Mouse (Mus musculus): ENCODE data around the gene Gpbar1.
"Not testable (repeated sequence)": the region's sequence is repeated elsewhere in the genome, so short reads cannot be mapped to it uniquely, and the experiment has no call there.

The Gpbar1 gene

DNA sequence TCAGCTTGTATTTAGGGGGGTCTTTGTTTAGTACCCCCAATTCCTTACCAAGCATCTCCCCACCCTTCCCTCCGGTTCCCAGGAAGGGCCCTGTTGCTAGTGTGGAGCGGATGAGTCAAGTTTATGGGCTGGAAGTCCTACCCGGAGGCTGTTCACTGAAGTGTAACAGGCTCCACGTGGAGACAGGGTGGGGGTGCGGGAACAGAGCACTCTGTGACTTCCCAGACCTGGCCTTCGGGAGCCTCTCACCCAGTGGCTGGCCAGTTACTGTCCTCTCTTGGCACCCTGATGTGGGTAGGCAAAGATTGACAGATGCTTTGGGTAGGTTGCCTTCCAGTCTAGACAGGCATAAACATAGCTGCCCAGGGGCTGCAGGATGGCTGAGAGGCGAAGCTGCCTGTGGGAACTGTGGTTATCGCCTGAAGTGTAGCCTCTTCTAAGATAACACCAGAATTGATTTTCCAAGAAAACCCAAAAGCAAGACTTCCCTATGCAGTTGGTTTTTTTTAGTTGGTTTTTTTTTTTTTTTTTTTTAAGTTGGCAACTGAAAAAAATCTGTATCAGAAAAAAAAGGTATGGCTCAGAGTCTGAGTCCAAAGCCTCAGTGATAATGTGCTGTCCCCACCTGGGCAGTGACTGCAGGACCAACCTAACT, 340 bp upstream of the Gpbar1 start:
- no peak for DNase-seq (ENCODE audit: low read depth, low spot score)

DNA sequence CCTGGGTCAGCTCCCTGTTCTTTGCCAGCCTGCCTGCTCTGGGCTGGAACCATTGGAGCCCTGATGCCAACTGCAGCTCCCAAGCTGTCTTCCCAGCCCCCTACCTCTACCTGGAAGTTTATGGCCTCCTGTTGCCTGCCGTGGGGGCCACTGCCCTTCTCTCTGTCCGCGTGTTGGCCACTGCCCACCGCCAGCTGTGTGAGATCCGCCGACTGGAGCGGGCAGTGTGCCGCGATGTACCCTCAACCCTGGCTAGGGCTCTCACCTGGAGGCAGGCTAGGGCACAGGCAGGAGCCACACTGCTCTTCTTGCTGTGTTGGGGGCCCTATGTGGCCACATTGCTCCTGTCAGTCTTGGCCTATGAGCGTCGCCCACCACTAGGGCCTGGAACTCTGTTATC, 638 bp downstream of the Gpbar1 start:
- no peak for DNase-seq (ENCODE audit: low read depth, low spot score)

DNA sequence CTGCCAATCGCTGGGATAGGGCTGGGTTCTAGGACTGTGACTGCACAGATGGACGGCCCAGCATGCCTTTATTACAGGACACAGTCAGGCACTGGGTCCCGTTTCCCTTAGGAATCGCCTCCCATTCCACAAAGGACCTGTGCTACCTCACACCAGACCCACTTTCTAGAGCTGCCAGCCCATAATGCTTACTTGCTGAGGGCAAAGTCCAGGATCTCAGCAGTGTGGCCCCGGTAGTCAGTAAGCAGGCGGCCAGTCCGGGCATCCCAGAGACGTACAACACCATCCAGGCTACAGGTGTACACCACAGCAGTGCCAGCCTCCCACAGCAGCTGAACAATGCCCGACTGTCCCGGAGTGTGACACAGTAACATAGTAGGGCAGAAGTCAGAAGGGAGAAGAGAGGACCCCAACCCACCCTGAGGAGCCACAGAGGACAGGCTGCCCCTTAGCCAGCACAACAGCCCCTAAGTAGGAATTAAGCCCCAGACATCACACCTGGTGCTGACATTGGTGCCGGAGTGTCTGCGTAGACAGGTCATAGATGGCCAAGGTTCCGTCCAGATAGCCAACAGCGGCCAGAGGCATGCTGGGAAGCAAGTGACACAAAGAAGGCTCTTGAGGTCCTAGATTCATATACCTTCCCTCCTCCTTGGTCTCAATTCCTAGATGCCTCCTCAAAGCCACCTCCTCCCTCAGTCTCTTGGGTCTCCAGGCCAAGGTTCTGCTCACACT, 2.4 kb downstream of the Gpbar1 start:
- no peak for DNase-seq (ENCODE audit: low read depth, low spot score)

DNA sequence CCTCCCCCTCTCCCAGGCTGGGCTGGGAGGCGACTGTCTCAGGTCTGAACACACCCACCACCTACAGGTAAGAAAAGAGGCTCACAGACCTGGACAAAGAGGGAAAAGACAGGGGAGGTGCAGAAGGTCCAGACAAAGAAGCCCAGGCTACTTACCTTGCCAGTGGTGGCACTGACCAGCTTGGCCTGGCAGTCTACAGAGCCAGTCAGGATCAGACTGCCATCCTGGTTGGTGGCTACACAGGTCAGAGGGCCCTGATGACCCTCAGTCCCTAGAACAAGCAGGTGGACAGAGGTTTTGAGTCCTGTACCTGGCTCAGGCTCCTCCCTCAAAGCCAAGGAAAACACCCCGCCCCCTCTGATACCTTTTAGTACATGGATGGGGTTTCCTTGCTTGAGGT, 3.0 kb downstream of the Gpbar1 start:
- DNase-seq (ENCODE audit: low read depth, low spot score) = no peak

DNA sequence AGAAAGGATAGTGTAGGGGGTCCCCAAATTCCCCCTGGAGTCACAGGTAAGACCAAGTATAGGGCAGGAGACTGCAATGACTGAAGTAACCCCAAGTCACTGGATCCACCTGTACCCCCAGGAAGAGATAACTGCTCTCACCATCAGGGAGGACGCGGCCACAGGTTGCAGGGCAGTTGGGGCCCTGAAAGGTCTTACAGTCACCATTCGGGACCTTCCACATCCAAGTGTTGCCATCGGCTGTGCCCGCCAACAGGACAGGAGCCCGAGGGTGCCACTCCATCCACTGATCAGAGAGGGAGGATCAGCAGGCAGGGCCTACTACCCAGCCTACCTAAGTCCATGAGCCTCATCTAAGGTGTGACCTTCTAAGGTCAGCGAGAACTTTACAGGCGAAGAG, 3.5 kb downstream of the Gpbar1 start:
- no peak for DNase-seq (ENCODE audit: low read depth, low spot score)

DNA sequence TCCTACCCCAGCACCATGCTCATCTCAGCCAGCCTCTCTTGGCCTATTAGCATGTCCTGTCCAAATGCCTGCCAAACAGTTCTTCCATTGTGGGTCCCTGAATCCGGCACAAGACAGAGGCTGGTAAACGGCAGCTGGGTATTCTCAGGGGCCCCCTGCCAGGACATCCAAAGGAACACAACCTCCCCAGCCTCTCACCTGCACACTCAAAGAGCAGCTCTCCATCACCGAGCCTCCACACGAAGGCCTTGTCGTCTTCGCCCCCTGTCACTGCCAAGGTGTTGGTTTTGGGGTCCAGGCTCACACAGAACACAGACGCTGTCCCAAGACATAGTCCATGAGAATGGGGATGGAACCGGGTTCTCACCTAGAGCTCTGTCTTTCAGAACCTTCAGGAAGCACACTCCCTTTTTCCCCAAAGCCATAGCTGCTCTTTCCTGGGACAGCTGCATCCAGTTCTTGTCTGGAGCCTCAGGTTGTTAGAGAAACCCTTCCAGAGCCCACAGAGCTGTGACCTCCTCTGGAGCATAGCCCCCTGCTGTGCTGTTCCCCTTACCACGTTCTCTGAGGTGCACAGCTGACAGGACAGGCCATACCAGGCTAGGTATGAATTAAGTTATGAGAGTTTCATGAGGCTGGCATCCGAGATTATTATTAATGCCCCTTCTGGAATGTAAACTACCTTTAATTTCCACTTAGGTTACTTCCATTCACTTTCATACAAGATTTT, 4.7 kb downstream of the Gpbar1 start:
- DNase-seq (ENCODE audit: low read depth, low spot score) = no peak

DNA sequence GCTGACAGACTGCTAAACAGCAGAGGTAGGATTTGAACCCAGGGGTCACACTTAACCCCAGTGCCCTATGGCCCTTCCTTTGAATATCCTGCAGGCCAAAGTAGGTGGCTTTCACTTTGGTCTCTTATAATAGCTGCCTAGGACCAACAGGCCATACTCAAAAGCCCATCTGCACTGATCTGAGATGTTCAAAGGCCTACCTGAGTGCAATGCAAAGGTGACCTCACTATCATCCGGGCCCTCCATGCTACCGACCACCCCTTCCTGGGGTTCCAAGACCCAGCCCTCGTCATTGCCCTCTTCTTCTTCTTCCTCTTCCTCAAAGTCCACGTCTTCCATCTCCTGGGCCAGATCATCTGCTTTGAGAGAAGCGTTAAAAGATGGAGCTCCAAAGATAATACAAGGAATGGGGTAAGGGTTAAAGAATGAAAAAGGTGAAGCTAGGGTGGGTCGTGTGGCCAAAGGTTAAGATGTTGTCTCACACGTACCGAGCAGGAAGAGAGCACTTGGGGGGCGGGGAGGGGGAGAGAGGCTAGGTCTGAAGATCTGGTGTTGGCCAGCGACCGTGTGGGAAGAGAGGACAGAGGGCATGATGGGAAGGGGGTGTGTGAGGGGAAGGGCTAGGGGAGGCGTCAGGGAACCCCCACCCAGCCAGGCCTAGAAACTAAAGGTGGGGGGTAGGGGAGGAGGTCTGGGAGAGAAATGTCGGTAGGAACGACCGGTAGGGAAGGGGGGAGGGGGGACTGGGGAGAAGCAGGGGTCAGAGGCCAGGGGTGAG, 5.5 kb downstream of the Gpbar1 start:
- DNase-seq (ENCODE audit: low read depth, low spot score) = peak; percentile 27

DNA sequence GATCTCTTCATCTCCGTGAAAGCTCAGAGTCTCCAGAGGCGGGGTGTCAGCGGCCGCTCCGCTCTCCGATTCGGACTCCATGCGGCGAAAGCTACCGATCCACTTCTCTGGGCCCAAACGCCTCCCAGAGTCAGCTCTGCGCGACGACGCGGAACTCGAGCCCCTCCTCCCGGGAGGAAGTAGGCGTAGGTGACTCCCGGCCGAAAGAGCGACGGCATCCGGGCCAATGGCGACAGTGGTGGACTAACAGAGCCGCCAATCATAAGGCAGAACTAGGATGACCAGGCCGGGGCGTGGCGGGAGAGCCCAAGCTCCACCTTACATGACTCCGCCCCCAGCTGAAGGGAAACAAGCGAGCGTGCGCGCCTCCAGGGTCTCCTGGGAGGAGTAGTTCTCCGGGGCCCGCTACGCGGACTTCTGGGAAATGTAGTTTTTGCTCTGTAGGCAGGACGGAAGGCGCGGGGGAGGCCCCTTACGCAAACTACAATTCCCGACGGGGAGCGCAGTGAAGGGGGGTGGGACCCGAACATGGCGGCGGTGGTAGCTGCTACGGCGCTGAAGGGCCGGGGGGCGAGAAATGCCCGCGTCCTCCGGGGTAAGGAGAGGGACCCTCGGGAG, 6.3 kb downstream of the Gpbar1 start, which contains the start of the genes Aamp and Pnkd:
TSS of gene Aamp (minus strand) at position 196 of the 618 bp plus-strand sequence.
TSS of gene Pnkd (plus strand) at position 388 of the 618 bp plus-strand sequence.
- DNase-seq (ENCODE audit: low read depth, low spot score) = peak; percentile 100

DNA sequence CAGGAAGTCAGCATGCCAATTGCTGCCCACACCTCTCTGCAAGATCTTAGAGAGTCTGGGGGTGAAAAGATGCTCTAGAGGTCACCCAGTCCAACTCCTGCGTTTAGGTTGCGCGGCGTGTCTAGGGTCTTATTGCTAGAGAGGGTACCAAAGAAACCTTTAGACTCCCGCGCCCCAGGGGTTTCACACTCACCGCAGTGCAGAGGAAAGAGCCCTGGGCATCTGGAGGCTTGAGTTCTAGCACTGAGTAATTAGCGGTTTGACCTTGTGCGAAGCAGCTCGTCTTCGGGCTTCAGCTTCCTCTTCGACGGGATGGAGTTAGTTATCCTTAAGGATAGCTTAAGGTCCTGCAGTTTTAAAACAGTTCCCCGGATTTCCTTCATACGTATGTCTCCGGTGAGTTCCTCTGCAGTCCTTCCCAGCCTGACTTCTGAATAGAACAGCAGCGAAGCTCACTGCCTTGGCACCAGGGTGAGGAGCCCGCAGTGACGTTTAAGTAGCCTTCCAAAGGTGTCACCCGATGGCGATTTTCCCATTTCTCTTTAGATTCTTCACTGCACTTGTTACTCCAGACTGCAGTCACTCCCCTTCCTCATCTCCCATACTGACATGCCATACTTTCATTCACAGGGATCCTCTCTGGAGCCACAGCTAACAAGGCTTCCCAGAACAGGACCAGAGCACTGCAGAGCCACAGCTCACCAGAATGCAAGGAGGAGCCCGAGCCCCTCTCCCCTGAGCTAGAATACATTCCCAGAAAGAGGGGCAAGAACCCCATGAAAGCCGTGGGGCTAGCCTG, 7.1 kb downstream of the Gpbar1 start:
- DNase-seq (ENCODE audit: low read depth, low spot score) = no peak

DNA sequence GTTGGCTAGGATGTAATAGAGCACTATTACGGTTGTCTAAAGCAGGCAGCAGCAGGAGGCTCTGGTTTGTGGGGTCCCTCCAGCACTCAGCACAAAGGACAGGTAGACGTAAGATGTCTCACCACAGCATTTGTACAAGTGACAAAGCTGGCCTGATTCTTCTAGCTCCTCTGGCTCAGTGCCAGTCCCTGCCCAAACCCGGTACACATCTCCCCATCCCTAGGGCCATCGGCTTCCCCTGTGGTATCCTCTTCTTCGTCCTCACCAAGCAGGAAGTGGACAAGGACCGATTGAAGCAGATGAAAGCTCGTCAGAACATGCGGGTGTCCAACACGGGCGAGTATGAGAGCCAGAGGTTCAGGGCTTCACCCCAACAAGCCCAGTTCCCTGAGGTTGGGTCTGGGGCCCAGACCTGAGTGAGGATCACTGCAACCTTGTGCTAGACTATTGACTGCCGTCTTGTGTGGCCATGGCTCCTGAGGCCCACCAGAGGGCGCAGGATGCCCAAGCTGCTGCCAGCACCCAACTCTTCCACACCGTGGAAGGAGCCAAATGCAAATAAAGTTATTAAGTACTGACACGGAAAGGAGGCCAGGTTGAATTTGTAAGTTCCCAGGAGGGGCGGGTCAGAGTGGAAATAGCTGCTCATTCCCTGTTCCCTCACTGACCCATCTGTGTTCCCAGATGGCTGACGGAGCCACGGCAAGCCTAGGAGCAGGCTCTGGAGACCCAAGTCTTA, 8.7 kb downstream of the Gpbar1 start:
- not testable (repeated sequence) for DNase-seq (ENCODE audit: low read depth, low spot score)

DNA sequence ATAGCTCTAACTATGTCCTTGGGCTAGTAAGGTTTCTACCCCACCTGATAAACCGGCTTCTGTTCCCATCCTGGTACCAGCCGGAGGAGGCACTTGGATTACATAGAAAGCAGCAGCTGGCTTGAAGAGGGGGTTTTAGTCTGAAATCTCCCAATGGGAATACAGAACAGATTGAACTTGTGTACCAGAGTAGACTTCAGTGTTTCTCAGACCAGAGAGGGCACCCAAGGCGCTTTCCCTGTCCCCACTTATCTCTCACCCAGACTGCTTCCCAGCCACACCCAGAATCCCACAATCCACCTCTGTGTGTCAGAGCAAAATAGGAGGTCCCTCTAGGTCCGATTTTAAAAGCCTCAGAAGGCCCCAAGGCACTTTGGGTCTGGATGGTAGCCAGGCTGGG, 10.0 kb downstream of the Gpbar1 start:
- DNase-seq (ENCODE audit: low read depth, low spot score) = no peak

DNA sequence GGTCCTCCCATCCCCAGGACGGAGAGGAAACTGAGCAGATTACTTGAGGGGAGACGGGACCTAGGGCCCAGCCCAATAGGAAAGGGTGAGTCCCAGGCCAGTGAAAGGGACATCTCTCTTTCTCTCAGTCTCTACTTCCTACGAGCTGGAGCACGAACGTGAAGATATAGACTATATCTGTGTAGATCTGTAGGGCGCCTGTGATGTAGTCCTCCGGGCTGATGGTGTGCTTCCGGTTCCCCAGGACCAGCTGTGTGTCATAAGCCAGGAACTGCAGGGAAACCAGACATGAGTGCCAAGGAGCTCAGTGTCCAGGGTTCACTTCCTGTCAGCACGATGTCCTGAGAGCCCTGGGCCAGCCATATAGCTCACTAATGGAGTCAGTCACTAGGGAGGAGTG, 10.9 kb downstream of the Gpbar1 start:
- no peak for DNase-seq (ENCODE audit: low read depth, low spot score)

DNA sequence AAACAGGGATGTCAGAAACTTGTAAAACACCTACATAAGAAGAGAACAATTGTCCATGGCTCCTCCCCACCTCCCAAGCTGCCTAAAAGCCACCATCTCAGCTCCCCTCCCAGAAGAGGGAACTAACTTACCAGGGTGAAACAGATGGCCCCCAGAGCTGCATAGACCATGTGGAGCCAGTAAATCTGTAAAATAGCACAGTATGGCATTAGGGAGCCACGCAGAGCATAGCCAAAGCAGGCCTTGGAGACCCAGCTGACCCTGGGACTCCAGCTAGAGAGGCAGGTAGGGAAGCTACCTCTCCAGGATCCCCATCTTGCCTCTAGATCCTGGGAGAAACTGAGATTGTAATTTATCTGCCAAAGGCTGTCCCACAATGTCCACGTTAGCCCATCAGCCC, 11.4 kb downstream of the Gpbar1 start:
- no peak for DNase-seq (ENCODE audit: low read depth, low spot score)

DNA sequence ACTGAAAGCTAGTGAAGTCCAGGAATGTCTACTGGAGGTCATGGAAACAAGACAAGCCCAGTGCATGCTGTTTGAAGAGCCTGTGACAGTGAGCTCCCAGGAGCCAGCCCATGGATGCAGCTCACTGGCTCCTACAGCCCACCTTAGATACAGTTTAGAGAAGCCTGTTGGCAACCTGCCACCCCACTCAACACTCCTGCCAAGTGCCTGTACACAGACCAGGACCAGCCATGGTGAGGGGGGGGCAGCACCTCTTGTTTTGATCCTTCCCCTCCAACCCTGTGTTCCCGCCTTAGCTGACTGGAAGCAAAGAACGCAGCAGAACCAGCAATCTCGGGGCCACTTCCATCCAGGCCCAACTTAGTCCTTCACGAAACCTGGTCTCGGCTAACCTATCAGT, 11.8 kb downstream of the Gpbar1 start:
- no peak for DNase-seq (ENCODE audit: low read depth, low spot score)

DNA sequence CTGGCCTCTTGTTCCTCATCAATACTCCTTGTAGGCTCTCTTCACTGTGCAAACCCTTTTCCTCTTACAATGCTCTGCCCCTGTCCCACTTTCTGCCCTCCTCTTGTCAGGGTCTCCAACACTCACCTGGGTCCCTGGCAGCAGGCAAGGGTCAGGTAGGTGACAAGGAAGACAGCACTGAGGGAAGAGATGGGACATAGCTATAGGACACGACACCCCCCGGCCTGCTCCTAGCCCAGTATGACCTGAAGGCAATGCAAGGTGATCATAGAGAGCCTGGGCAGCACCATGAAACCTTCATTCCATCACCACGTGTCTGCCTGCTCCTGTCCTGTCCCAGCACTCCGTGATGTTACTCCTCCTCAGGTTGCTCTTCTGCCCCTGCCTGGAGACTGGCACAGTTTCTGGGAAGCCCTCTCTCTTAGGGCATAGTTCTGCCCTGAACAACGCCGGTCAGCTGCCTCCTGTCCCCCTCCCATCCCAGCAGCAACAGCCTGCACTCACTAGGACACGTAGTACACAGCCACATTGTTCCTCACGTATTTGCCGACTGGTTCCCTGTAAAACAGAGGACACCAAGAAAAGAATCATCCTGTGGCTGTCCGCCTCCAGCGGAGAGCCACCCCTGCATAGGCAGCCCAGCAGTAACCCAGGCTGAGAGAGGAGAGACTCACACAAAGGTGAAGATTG, 14.1 kb downstream of the Gpbar1 start:
- DNase-seq (ENCODE audit: low read depth, low spot score) = no peak

DNA sequence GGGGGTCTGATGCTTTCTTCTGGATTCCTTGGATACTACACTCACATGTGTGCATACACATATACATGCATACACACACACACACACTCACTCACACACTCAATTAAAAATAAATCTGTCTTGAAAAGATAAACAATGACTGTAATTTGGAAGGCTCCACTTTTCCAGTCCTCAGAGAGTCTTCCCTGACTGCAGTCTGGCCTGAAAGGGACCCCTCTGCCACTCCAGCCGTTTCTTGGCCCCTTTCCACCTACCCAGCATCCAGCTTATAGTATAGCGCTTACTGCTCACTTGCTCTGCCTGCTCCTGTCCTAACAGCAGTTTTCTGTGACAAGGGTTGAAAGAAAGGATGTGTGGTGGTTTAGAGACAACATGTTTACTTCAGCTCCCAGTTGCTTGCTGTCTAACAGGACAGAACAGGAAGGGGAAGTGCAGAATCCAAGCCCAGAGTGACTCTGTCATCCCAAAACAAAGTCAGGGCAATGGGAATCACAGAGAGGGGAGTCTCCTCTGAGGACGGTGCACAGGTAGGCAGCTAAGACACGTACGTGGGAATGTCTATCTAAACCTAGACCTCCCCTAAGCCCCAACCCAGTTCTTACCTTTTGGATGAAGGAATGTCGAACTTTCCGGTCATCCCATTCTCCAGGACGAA, 15.1 kb downstream of the Gpbar1 start:
- no peak for DNase-seq (ENCODE audit: low read depth, low spot score)

DNA sequence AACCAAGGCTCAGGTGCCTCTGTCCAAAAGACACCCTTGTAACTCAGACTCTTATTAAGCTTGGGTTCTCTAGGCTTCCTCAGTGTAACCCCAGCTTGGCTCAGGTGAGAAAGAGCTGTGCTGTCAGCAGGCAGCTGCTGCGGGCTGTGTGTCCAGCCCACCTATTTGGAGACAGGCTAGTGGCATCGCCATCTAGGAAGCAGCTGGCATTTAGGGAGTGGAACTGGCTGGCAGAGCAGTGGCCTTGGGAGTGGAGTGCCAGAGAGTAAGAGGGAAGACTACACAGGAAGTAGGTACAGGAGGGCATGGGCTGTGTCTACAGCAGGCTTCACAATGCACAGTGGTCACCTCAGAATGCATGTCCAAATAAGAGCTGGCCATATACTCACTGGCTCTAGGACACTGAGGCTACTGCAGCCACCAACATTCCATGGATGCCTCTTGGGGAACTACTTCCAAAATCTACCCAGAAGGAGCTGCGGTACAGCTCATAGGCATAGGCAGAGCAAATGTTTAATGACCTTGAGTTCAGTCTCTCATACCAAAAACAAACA, 15.8 kb downstream of the Gpbar1 start:
- no peak for DNase-seq (ENCODE audit: low read depth, low spot score)

DNA sequence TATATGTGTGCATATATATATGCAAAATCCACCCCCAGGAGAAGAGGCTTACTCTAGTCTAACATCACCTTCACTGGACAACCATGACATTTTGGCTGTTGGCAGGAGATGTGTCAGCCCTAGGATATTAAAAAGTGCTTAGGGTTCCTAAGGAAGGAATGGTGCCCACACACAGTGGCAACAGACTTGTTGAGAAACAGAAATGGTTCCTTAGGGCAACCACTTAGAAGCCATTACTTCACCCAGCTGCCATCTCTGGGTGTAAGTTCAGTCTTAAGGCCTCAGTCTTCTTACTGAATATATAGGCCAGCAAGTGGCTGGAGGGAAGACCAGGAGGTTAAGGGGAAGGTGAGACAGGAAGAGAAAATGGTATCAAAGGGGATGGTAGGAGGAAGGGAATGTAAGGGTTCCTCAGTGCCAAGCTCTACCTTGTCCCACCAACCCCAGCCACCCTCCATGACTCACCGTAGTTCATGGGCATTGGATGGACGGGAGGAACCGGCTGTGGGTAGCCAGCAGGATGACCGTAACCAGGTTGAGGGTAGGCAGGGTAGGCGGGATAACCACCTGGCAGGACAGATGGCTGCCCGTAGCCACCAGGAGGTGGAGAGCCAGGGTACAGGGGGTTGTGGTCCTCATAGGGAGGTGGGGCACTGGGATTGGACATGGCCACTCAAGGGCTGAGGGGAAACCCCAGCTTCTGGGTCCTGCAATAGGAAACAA, 16.5 kb downstream of the Gpbar1 start:
- DNase-seq (ENCODE audit: low read depth, low spot score) = no peak
